Mouse (Mus musculus) heart, embryonic 10.5 days (tissue): ENCODE measurements around the gene Cdk15. TPM values are rescaled to one million over a fixed set of nuclear protein-coding genes. Genes with fewer than 3 reads are reported as not detected.

ENCODE experiments used
- DNase-seq: peaks from one replicate; pipeline ENCODE4 v3.0.0-alpha.2; 2017; ENCODE audit warnings: low spot score
- H3K27ac ChIP-seq: fragments of 300-500 bp; sonication (generic); 2 replicates; pipeline ENCODE4 v1.5.1; 2016; ENCODE audit warnings: mild to moderate bottlenecking
- H3K27me3 ChIP-seq: fragments of 300-500 bp; sonication (generic); 2 replicates; pipeline ENCODE4 v1.6.1; 2016; ENCODE audit warnings: mild to moderate bottlenecking; ENCODE audit not compliant: poor library complexity, insufficient read depth, severe bottlenecking
- H3K36me3 ChIP-seq: fragments of 300-500 bp; sonication (generic); 2 replicates; pipeline ENCODE4 v1.6.1; 2016; ENCODE audit warnings: mild to moderate bottlenecking, moderate library complexity
- H3K4me1 ChIP-seq: fragments of 300-500 bp; sonication (generic); 2 replicates; pipeline ENCODE4 v1.6.1; 2016; ENCODE audit warnings: mild to moderate bottlenecking
- H3K4me3 ChIP-seq: fragments of 300-500 bp; sonication (generic); 2 replicates; pipeline ENCODE4 v1.5.1; 2016; ENCODE audit warnings: mild to moderate bottlenecking, moderate library complexity
- H3K9me3 ChIP-seq: fragments of 300-500 bp; sonication (generic); 2 replicates; pipeline ENCODE4 v1.6.1; 2016; ENCODE audit warnings: mild to moderate bottlenecking, moderate library complexity
- WGBS: fragments of 180-500 bp; shearing (Covaris S2); methylation state at CpG from one replicate; pipeline ENCODE4 v1.1.7; 2016; 5-methylcytosine and 5-hydroxymethylcytosine counted together
- polyA plus RNA-seq: library from polyadenylated mRNA; unstranded; fragments of >200 nt; fragmentation: Nextera tagmentation; extraction: Ambion mirVana; gene quantifications from 2 replicates; pipeline ENCODE4 v1.2.1, GENCODE M21; 2016

Cdk15 gene
- polyA plus RNA-seq, 1 experiment from 2014 or later: 0.20 TPM

GRCm38 (mm10) chr1:59376021-59376548 lies 119.4 kb downstream of the Cdk15 start:
- WGBS: 17% methylated on average over 13 of the region's 13 CpGs

GRCm38 (mm10) chr1:59376557-59376956 lies 119.9 kb downstream of the Cdk15 start:
- Histone ChIP-seq H3K4me1 (peaks cover 14% of the 10 kb centered on the region), H3K36me3 (no peaks in the 10 kb centered on the region), H3K27ac (no peak overlapping the region; the same call in 1 of the 2 replicates), H3K27me3 (peaks cover 76% of the 10 kb centered on the region), H3K9me3 (no peaks in the 10 kb centered on the region), H3K4me3 (no peak overlapping the region)
- 19% methylated on average over 3 of the region's 3 CpGs for WGBS
- DNase-seq: no peak

More at GRCm38 (mm10) chr1:59376021-59376548, 119.4 kb downstream of the Cdk15 start:
- Histone ChIP-seq H3K4me3 (no peak overlapping the region), H3K27ac (no peak overlapping the region; the same call in 1 of the 2 replicates), H3K27me3 (peaks cover 81% of the 10 kb centered on the region), H3K4me1 (peaks cover 10% of the 10 kb centered on the region), H3K36me3 (no peaks in the 10 kb centered on the region), H3K9me3 (no peaks in the 10 kb centered on the region)
- DNase-seq: no peak

- Histone ChIP-seq H3K4me1 (peaks cover 15% of the 10 kb centered on the region), H3K27me3 (peaks cover 74% of the 10 kb centered on the region), H3K36me3 (no peaks in the 10 kb centered on the region), H3K27ac (no peak overlapping the region), H3K4me3 (no peak overlapping the region), H3K9me3 (no peaks in the 10 kb centered on the region)
- DNase-seq: no peak
- WGBS: 60% methylated on average over 9 of the region's 9 CpGs
Observed at GRCm38 (mm10) chr1:59377312-59377711, 120.6 kb downstream of the Cdk15 start.

GRCm38 (mm10) chr1:59380926-59381325 lies 124.2 kb downstream of the Cdk15 start:
- Histone ChIP-seq H3K27me3 (peaks cover 62% of the 10 kb centered on the region), H3K4me1 (peaks cover 14% of the 10 kb centered on the region), H3K4me3 (no peak overlapping the region), H3K9me3 (no peaks in the 10 kb centered on the region), H3K27ac (no peak overlapping the region), H3K36me3 (no peaks in the 10 kb centered on the region)
- WGBS: 54% methylated on average over 10 of the region's 10 CpGs
- no peak for DNase-seq

- H3K4me3 ChIP-seq: no peak overlapping the region
- peaks cover 60% of the 10 kb centered on the region for H3K27me3 ChIP-seq
- 59% methylated on average over 7 of the region's 7 CpGs for WGBS
- H3K27ac ChIP-seq: no peak overlapping the region
- no peak for DNase-seq
- H3K36me3 ChIP-seq: no peaks in the 10 kb centered on the region
- H3K9me3 ChIP-seq: no peaks in the 10 kb centered on the region
- peaks cover 9% of the 10 kb centered on the region for H3K4me1 ChIP-seq
Observed at GRCm38 (mm10) chr1:59381483-59381882, 124.8 kb downstream of the Cdk15 start.

GRCm38 (mm10) chr1:59382516-59382915 lies 125.8 kb downstream of the Cdk15 start:
- Histone ChIP-seq H3K9me3 (no peaks in the 10 kb centered on the region), H3K4me3 (no peak overlapping the region), H3K36me3 (no peaks in the 10 kb centered on the region), H3K27ac (0 out of 2 replicates have a peak overlapping the region, but pooled peaks have one; percentile 13), H3K4me1 (peaks cover 8% of the 10 kb centered on the region; the same call in 1 of the 2 replicates), H3K27me3 (peaks cover 53% of the 10 kb centered on the region)
- no peak for DNase-seq
- WGBS: 87% methylated on average over 3 of the region's 3 CpGs

- 63% methylated on average over 6 of the region's 6 CpGs for WGBS
- Histone ChIP-seq H3K4me1 (peaks cover 11% of the 10 kb centered on the region; the same call in 1 of the 2 replicates), H3K27me3 (peaks cover 48% of the 10 kb centered on the region; the same call in 1 of the 2 replicates), H3K36me3 (no peaks in the 10 kb centered on the region), H3K4me3 (no peak overlapping the region), H3K9me3 (no peaks in the 10 kb centered on the region), H3K27ac (no peak overlapping the region)
- DNase-seq: no peak
Observed at GRCm38 (mm10) chr1:59383049-59383610, 126.4 kb downstream of the Cdk15 start.

GRCm38 (mm10) chr1:59384400-59384799 lies 127.7 kb downstream of the Cdk15 start:
- Histone ChIP-seq H3K4me1 (peaks cover 11% of the 10 kb centered on the region; the same call in 1 of the 2 replicates), H3K36me3 (no peaks in the 10 kb centered on the region), H3K9me3 (no peaks in the 10 kb centered on the region), H3K27ac (no peak overlapping the region), H3K27me3 (peaks cover 38% of the 10 kb centered on the region; the same call in 1 of the 2 replicates), H3K4me3 (no peak overlapping the region)
- 81% methylated on average over 3 of the region's 3 CpGs for WGBS
- DNase-seq: no peak

GRCm38 (mm10) chr1:59385641-59386040 lies 128.9 kb downstream of the Cdk15 start:
- 81% methylated on average over 6 of the region's 6 CpGs for WGBS
- H3K9me3 ChIP-seq: no peaks in the 10 kb centered on the region
- no peak for DNase-seq
- H3K27ac ChIP-seq: no peak overlapping the region
- H3K27me3 ChIP-seq: peaks cover 32% of the 10 kb centered on the region; the same call in 1 of the 2 replicates
- H3K4me1 ChIP-seq: peaks cover 11% of the 10 kb centered on the region; the same call in 1 of the 2 replicates
- H3K36me3 ChIP-seq: no peaks in the 10 kb centered on the region
- H3K4me3 ChIP-seq: no peak overlapping the region

- Histone ChIP-seq H3K4me3 (no peak overlapping the region), H3K4me1 (peaks cover 4% of the 10 kb centered on the region; the same call in 1 of the 2 replicates), H3K36me3 (no peaks in the 10 kb centered on the region), H3K9me3 (no peaks in the 10 kb centered on the region), H3K27ac (0 out of 2 replicates have a peak overlapping the region, but pooled peaks have one; percentile 13), H3K27me3 (peaks cover 26% of the 10 kb centered on the region; the same call in 1 of the 2 replicates)
- no peak for DNase-seq
- WGBS: 60% methylated on average over 3 of the region's 3 CpGs
Observed at GRCm38 (mm10) chr1:59387542-59388314, 131.0 kb downstream of the Cdk15 start.

GRCm38 (mm10) chr1:59389181-59389580 lies 132.5 kb downstream of the Cdk15 start:
- DNase-seq: no peak
- Histone ChIP-seq H3K27me3 (peaks cover 15% of the 10 kb centered on the region; the same call in 1 of the 2 replicates), H3K27ac (no peak overlapping the region), H3K36me3 (no peaks in the 10 kb centered on the region), H3K9me3 (no peaks in the 10 kb centered on the region), H3K4me1 (peaks cover 4% of the 10 kb centered on the region; the same call in 1 of the 2 replicates), H3K4me3 (no peak overlapping the region)
- 89% methylated on average over 6 of the region's 6 CpGs for WGBS

- Histone ChIP-seq H3K27ac (no peak overlapping the region), H3K4me1 (peaks cover 14% of the 10 kb centered on the region), H3K27me3 (peaks cover 20% of the 10 kb centered on the region; the same call in 1 of the 2 replicates), H3K9me3 (no peaks in the 10 kb centered on the region), H3K36me3 (no peaks in the 10 kb centered on the region), H3K4me3 (no peak overlapping the region)
- WGBS: 52% methylated on average over 3 of the region's 3 CpGs
- no peak for DNase-seq
Observed at GRCm38 (mm10) chr1:59391736-59392135, 135.0 kb downstream of the Cdk15 start.

GRCm38 (mm10) chr1:59394072-59394471 lies 137.4 kb downstream of the Cdk15 start:
- 57% methylated on average over 4 of the region's 4 CpGs for WGBS
- Histone ChIP-seq H3K36me3 (no peaks in the 10 kb centered on the region), H3K27ac (no peak overlapping the region), H3K9me3 (no peaks in the 10 kb centered on the region), H3K4me1 (peaks cover 13% of the 10 kb centered on the region), H3K27me3 (peaks cover 20% of the 10 kb centered on the region; the same call in 1 of the 2 replicates), H3K4me3 (no peak overlapping the region)
- no peak for DNase-seq
